Mouse (Mus musculus) spleen, adult 2 months (tissue): ENCODE measurements around the gene Ccdc87. TPM values are rescaled to one million over a fixed set of nuclear protein-coding genes. Genes with fewer than 3 reads are reported as not detected.
"Not testable (repeated sequence)": the region's sequence is repeated elsewhere in the genome, so short reads cannot be mapped to it uniquely, and the experiment has no call there.

Source experiments
- DNase-seq, 2 experiments: peaks; one replicate each; pipeline versions ENCODE4 v3.0.0 to v3.0.0-alpha.2; 2012 to 2021; ENCODE audit warnings: low spot score in 2 of 2, low read depth in 1 of 2
- H3K27ac ChIP-seq: fragments of 200-500 bp; 2 replicates; pipeline ENCODE4 v1.5.1; 2012; ENCODE audit warnings: low read length, inconsistent platforms; ENCODE audit not compliant: insufficient read depth
- H3K27me3 ChIP-seq: fragments of 200-500 bp; 2 replicates; pipeline ENCODE4 v1.6.1; 2012; ENCODE audit warnings: mild to moderate bottlenecking, moderate library complexity, low read length, inconsistent platforms; ENCODE audit not compliant: control insufficient read depth, insufficient read depth
- H3K36me3 ChIP-seq: fragments of 200-500 bp; 2 replicates; pipeline ENCODE4 v1.6.1; 2012; ENCODE audit warnings: mild to moderate bottlenecking, low read length, inconsistent platforms; ENCODE audit not compliant: control insufficient read depth, insufficient read depth
- H3K4me1 ChIP-seq: fragments of 200-500 bp; 2 replicates; pipeline ENCODE4 v1.6.1; 2011; ENCODE audit warnings: inconsistent platforms; ENCODE audit not compliant: control insufficient read depth, insufficient read depth, insufficient read length
- H3K4me3 ChIP-seq: fragments of 200-500 bp; 2 replicates; pipeline ENCODE4 v1.5.1; 2011; ENCODE audit warnings: mild to moderate bottlenecking, inconsistent platforms; ENCODE audit not compliant: insufficient read depth, insufficient read length; ENCODE audit errors: extremely low read depth
- CTCF ChIP-seq: fragments of 200-500 bp; IDR thresholded peaks from 2 replicates; pipeline ENCODE4 v1.5.1; 2011; ENCODE audit warnings: mild to moderate bottlenecking, inconsistent platforms; ENCODE audit not compliant: insufficient read depth, insufficient read length, insufficient replicate concordance; ENCODE audit errors: extremely low read depth
- POLR2A ChIP-seq: fragments of 200-500 bp; IDR thresholded peaks from 2 replicates; pipeline ENCODE4 v1.6.1; 2011; ENCODE audit warnings: low read depth, low read length, inconsistent platforms
- WGBS: fragments of 180-500 bp; shearing (Covaris S2); methylation state at CpG from one replicate; pipeline ENCODE4 v1.1.7; 2018; 5-methylcytosine and 5-hydroxymethylcytosine counted together
- polyA plus RNA-seq: library from polyadenylated mRNA; depleted of rRNA; stranded (reverse); fragments of >200 nt; gene quantifications from 2 replicates; pipeline ENCODE4 v1.2.3, GENCODE M21; 2012

The Ccdc87 gene
- polyA plus RNA-seq, 1 experiment, result 0.02 TPM

GRCm38 (mm10) chr19:4850281-4850680 lies 11.1 kb downstream of the Ccdc87 start:
- Histone ChIP-seq H3K27ac (no peak overlapping the region), H3K36me3 (no peaks in the 10 kb centered on the region), H3K27me3 (peaks cover 2% of the 10 kb centered on the region; the same call in 1 of the 2 replicates), H3K4me3 (no peak overlapping the region), H3K4me1 (no peaks in the 10 kb centered on the region)
- no peak for DNase-seq
- 65% methylated on average over 5 of the region's 5 CpGs for WGBS
- TF ChIP-seq CTCF, result no peak
- TF ChIP-seq POLR2A, result no peak

- H3K4me1 ChIP-seq, result no peaks in the 10 kb centered on the region
- DNase-seq, result peak in 1 of 2 experiments; percentile 15
- no peak within 1 kb of the TSS for H3K27ac ChIP-seq
- H3K4me3 ChIP-seq, result peak within 1 kb of the TSS; percentile 44
- peaks cover 2% of the 10 kb centered on the region; the same call in 1 of the 2 replicates for H3K27me3 ChIP-seq
- WGBS, result 6% methylated on average over 45 of the region's 45 CpGs
- no peak for TF ChIP-seq CTCF
- no peak for TF ChIP-seq POLR2A
- H3K36me3 ChIP-seq, result no peaks in the 10 kb centered on the region
These were observed 15.6 kb downstream of the Ccdc87 start, which contains the start of gene Ctsf for GRCm38 (mm10) chr19:4854552-4855469. Ctsf (plus strand) TSS chr19:4855130.

DNA sequence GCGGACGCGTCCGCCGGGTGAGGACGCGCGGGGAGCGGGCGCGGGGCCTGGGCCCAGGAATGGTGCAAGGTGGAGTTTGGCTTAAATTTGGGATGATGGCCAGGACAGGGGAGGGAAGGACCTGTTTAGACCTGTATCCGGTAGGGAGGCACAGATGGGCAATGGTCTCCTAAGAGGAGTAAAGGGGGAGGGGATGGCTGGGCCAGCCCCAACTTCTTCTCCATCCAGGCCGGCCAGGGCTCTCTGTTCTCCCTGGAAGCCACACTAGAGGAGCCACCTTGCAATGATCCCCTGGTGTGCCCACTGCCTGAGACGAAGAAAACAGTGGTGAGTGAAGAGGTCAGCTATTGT lies 16.3 kb downstream of the Ccdc87 start:
- peaks cover 2% of the 10 kb centered on the region; the same call in 1 of the 2 replicates for H3K27me3 ChIP-seq
- WGBS, result 17% methylated on average over 14 of the region's 14 CpGs
- no peak for DNase-seq
- TF ChIP-seq POLR2A, result no peak
- no peak overlapping the region for H3K27ac ChIP-seq
- peak overlapping the region; percentile 44 for H3K4me3 ChIP-seq
- H3K4me1 ChIP-seq, result no peaks in the 10 kb centered on the region
- no peaks in the 10 kb centered on the region for H3K36me3 ChIP-seq

DNA sequence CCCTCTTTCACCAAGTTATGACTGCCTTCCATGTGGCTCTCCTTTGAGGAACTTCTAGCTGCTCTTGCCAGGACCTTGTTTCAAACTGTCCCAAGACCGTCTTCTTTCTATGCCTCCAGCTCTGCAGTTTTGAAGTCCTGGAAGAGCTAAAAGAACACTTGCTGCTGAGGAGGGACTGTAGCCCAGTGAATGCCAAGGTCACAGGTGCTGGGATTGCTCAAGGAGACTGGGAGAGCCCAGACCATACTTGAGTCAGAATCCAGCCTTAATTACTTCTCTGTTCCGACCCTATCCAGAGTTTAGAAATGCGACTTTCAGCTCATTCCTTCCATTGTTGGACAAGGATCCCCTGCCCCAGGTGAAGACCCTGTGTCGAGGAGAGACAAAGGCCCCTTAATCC lies 16.8 kb downstream of the Ccdc87 start:
- H3K27me3 ChIP-seq, result peaks cover 2% of the 10 kb centered on the region; the same call in 1 of the 2 replicates
- H3K4me1 ChIP-seq, result no peaks in the 10 kb centered on the region
- 73% methylated on average over 4 of the region's 4 CpGs for WGBS
- no peak overlapping the region for H3K27ac ChIP-seq
- DNase-seq, result no peak
- TF ChIP-seq CTCF, result no peak
- no peak for TF ChIP-seq POLR2A
- no peak overlapping the region for H3K4me3 ChIP-seq
- no peaks in the 10 kb centered on the region for H3K36me3 ChIP-seq

DNA sequence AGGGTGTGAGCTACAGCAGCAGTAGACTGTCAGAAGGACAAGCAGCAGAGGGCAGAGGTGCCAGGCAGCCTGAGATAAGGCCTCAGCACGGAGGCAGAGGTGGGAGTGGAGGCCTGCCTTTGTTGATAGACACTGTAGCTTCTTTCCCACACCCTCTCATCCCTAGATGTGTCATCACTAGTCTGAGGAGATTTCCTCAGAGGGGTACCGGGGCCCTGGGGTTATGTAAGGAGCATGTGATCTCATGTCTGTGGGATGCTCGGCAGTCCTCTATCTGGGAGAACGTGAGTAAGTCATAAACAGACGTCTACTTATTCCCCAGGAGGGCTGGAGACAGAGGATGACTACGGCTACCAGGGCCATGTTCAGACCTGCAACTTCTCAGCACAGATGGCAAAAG lies 19.9 kb downstream of the Ccdc87 start:
- no peaks in the 10 kb centered on the region for H3K36me3 ChIP-seq
- H3K27me3 ChIP-seq, result peaks cover under 1% of the 10 kb centered on the region; the same call in 1 of the 2 replicates
- no peak for DNase-seq
- H3K4me1 ChIP-seq, result no peaks in the 10 kb centered on the region
- TF ChIP-seq POLR2A, result no peak
- no peak for TF ChIP-seq CTCF
- WGBS, result 85% methylated on average over 6 of the region's 6 CpGs
- no peak overlapping the region for H3K27ac ChIP-seq
- no peak overlapping the region for H3K4me3 ChIP-seq

DNA sequence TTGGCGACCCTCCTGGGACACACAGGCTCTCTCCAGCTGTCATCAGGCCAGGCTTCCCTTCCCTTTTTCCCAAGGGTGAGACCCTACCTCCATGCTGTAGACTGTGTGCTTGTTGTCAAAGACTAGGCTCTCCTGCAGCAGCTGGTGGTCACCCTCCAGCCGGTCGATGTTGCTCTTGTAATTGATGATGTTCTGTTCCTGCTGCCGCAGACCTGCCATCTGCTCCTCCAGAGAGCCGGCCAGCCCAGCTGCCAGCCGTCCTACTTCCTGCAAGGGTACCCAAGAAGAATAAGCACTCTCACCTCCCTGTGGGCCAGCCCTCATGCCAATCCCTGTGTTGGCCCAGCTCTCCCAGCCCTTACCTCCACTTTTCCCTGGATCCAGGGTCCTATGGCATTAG lies 23.9 kb downstream of the Ccdc87 start:
- 62% methylated on average over 6 of the region's 6 CpGs for WGBS
- no peaks in the 10 kb centered on the region for H3K27me3 ChIP-seq
- H3K27ac ChIP-seq, result no peak overlapping the region
- TF ChIP-seq POLR2A (no peak), CTCF (no peak)
- H3K36me3 ChIP-seq, result no peaks in the 10 kb centered on the region
- H3K4me1 ChIP-seq, result no peaks in the 10 kb centered on the region
- no peak overlapping the region for H3K4me3 ChIP-seq
- DNase-seq, result no peak

DNA sequence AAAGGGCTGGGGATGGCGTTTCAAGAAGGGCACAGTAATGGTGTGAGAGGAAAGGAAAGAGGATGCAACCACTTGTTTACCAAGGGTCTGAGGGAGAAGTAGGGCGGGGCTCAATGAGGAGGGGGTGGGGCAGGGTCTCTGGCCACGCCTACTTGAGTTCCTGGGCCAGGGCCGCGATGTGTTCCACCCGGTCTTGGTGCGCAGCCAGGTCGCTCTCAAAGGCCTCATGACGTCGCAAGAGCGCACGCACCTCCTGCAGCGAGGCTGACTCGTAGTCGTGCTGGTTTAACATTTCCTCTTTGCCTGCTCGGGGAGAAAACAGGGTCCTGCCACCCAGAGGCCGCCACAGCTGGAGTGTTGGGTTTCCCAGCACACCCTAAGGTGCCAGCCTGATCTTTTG lies 26.0 kb downstream of the Ccdc87 start:
- no peak for DNase-seq
- no peak overlapping the region for H3K27ac ChIP-seq
- 4% methylated on average over 17 of the region's 17 CpGs for WGBS
- TF ChIP-seq CTCF (no peak), POLR2A (no peak)
- no peaks in the 10 kb centered on the region for H3K27me3 ChIP-seq
- no peaks in the 10 kb centered on the region for H3K36me3 ChIP-seq
- H3K4me1 ChIP-seq, result no peaks in the 10 kb centered on the region
- H3K4me3 ChIP-seq, result no peak overlapping the region

DNA sequence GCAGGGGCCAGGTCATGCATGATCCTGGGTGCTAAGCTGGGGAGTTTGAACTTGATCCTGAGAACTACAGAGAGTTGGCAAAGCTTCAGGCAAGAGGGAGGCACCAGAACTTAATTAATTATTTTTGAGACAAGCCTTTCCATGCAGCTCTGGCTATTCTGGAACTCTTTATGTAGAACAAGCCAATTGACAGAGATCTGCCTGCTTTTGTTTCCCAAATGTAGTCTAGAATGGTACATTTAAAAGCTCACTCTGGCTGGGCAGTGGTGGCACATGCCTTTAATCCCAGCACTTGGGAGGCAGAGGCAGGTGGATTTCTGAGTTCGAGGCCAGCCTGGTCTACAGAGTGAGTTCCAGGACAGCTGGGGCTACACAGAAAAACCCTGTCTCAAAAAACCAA lies 35.4 kb downstream of the Ccdc87 start:
- not testable (repeated sequence) for H3K4me3 ChIP-seq, H3K4me1 ChIP-seq, DNase-seq, H3K36me3 ChIP-seq, H3K27ac ChIP-seq, H3K27me3 ChIP-seq
- WGBS, result 71% methylated on average over 1 of the region's 1 CpGs
